11 mouse cellular contexts compared by ENCODE assay signal in the genomic region with DNA sequence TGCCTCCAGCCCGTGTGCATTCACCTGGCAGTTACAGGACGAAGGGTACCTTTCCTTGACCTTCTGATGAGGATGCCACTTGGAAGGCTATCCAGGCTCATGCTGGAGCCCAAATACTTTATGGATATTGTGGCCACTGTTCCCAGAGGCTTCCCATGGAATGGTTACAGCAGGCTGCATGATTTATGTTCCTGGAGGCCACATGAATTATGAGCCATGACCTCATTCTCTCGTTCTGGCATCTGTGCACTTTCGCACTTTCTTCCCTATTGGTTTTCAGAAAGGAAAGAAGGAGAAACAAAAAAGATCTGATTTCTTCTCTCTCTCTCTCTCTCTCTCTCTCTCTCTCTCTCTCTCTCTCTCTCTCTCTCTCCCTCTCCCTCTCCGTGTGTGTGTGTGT.
DNase-seq lines count a peak whose midpoint lies in the region; ATAC-seq and TF ChIP-seq lines count a peak whose summit lies in the region.
"Had no signal": no experiment of that assay in that cellular context is flagged by ENCODE, and none has a peak within 500 bp of the region (broad histone marks: within the 10 kb centered on the region; RNA-seq: fewer than 3 reads in every experiment).

No protein-coding gene starts in this region.

- no peaks in the 10 kb centered on the region for H3K9me3 ChIP-seq in midbrain, embryonic 14.5 days (ENCODE audit: control insufficient read depth, low read length)

- intact Hi-C loops in left cerebral cortex, adult 2 months (cut with DNase I): no loop called here
- intact Hi-C loops in left cerebral cortex, postnatal 36 days (cut with DNase I): no loop called here

- no peaks in the 10 kb centered on the region for H3K36me3 ChIP-seq in midbrain, embryonic 14.5 days (ENCODE audit: control insufficient read depth, insufficient read depth, low read length)

- H3K27me3 ChIP-seq in midbrain, embryonic 14.5 days (ENCODE audit: control insufficient read depth, insufficient read depth, low read length): no peaks in the 10 kb centered on the region

- peaks cover 44% of the 10 kb centered on the region for H3K4me1 ChIP-seq in midbrain, embryonic 14.5 days (ENCODE audit: control insufficient read depth, insufficient read depth, low read length)

- no peak overlapping the region for H3K4me3 ChIP-seq in left cerebral cortex, adult 2 months
- H3K4me3 ChIP-seq in midbrain, embryonic 14.5 days (replicated peaks; ENCODE audit: low read depth, low read length): no peak overlapping the region

- ATAC-seq in midbrain, embryonic 14.5 days (ENCODE audit: low FRiP score, low TSS enrichment): no peak
- no peak for ATAC-seq in granulocyte monocyte progenitor cell, adult 5-6 weeks (replicated peaks; ENCODE audit: poor library complexity, severe bottlenecking)

- WGBS in midbrain, embryonic 14.5 days: 62% methylated on average over 5 of the region's 5 CpGs

- H3K9ac ChIP-seq in midbrain, embryonic 14.5 days (replicated peaks; ENCODE audit: low read length): no peak overlapping the region

- H3K4me2 ChIP-seq in midbrain, embryonic 14.5 days (ENCODE audit: low read length): no peak overlapping the region

- peak; percentile 58 for DNase-seq in embryo, embryonic 10.5 days (ENCODE audit: low spot score)
- no peak for DNase-seq in embryo, embryonic 9.5 days (ENCODE audit: extremely low spot score)
- DNase-seq in left cerebral cortex, adult 2 months (ENCODE audit: extremely low spot score in 1 of 2, low spot score in 2 of 2): no peak
- no peak for DNase-seq in left cerebral cortex, postnatal 36 days (ENCODE audit: low spot score in 2 of 2)
- peak; percentile 39 for DNase-seq in fibroblast of lung, adult 2 months (ENCODE audit: low read depth)
- DNase-seq in midbrain, embryonic 14.5 days: no peak
- no peak for DNase-seq in heart, adult 9 months (ENCODE audit: low spot score in 2 of 2)
- DNase-seq: B cell, adult 2 months; cerebellum, adult 9-11 months; lung, postnatal 36 days had no signal

- TF ChIP-seq CTCF in left cerebral cortex, adult 2 months (IDR thresholded peaks at IDR 0.05): no peak

- peak overlapping the region; percentile 26; the same call in 1 of the 2 replicates for H3K27ac ChIP-seq in left cerebral cortex, adult 2 months
- H3K27ac ChIP-seq in midbrain, embryonic 14.5 days (replicated peaks; ENCODE audit: low read depth, low read length): peak overlapping the region; percentile 52; the same call in 1 of the 2 replicates

Comparison
In these comparisons a context has a peak if more than half of its experiments do, and no peak if none do; other contexts are left out.
1. DNase-seq: peak in embryo, embryonic 10.5 days (single experiment) and fibroblast of lung, adult 2 months (single experiment); none in embryo, embryonic 9.5 days (single experiment), left cerebral cortex, adult 2 months (0 of 2), left cerebral cortex, postnatal 36 days (0 of 2), midbrain, embryonic 14.5 days (single experiment) and heart, adult 9 months (0 of 2).